Mouse (Mus musculus): Measurements from ENCODE around the gene Nkx2-9. TPM values are rescaled to one million over a fixed set of nuclear protein-coding genes. Genes with fewer than 3 reads are reported as not detected.
A peak's percentile ranks its signal among the peaks of the same experiment; 100 is the strongest.

Gene Nkx2-9
- total and polyA plus RNA-seq, 2 experiments: not detected

- WGBS: 3% methylated on average over 4 of the region's 4 CpGs
- no peaks in the 10 kb centered on the region for H3K36me3 ChIP-seq (ENCODE audit: control insufficient read depth, insufficient read depth, low read length)
Observed at GRCm38 (mm10) chr12:56591722-56592121, 21.4 kb downstream of the Nkx2-9 start.

GRCm38 (mm10) chr12:56587830-56588229 is 25.3 kb downstream of the Nkx2-9 start:
- Histone ChIP-seq H3K4me1 (ENCODE audit: control insufficient read depth, insufficient read depth, low read length) (no peaks in the 10 kb centered on the region), H3K27ac (replicated peaks; ENCODE audit: insufficient read depth, low read depth, low read length) (no peak overlapping the region), H3K9ac (ENCODE audit: low read depth, low read length) (no peak overlapping the region), H3K27me3 (ENCODE audit: control insufficient read depth, insufficient read depth, low read length) (peaks cover 2% of the 10 kb centered on the region; the same call in 1 of the 2 replicates), H3K79me2 (ENCODE audit: control insufficient read depth, insufficient read depth, low read length) (no peaks in the 10 kb centered on the region), H3K36me3 (ENCODE audit: control insufficient read depth, insufficient read depth, low read length) (no peaks in the 10 kb centered on the region), H3K4me3 (ENCODE audit: insufficient read depth, low read depth, low read length) (no peak overlapping the region)
- DNase-seq (ENCODE audit: extremely low read depth, low read depth, low spot score): peak; percentile 26
- 31% methylated on average over 6 of the region's 6 CpGs for WGBS
- TF ChIP-seq CTCF (IDR thresholded peaks at IDR 0.05; ENCODE audit: low read depth, low read length) (0 out of 2 replicates have a peak, but pooled peaks have one; percentile 8), POLR2A (IDR thresholded peaks at IDR 0.05; ENCODE audit: extremely low read depth, insufficient read depth, low read length) (no peak)

More at GRCm38 (mm10) chr12:56591722-56592121, 21.4 kb downstream of the Nkx2-9 start:
- Histone ChIP-seq H3K27ac (replicated peaks; ENCODE audit: insufficient read depth, low read depth, low read length) (no peak overlapping the region), H3K4me1 (ENCODE audit: control insufficient read depth, insufficient read depth, low read length) (no peaks in the 10 kb centered on the region), H3K27me3 (ENCODE audit: control insufficient read depth, insufficient read depth, low read length) (peaks cover 2% of the 10 kb centered on the region; the same call in 1 of the 2 replicates), H3K4me3 (ENCODE audit: insufficient read depth, low read depth, low read length) (no peak overlapping the region), H3K79me2 (ENCODE audit: control insufficient read depth, insufficient read depth, low read length) (no peaks in the 10 kb centered on the region), H3K9ac (ENCODE audit: low read depth, low read length) (no peak overlapping the region)
- TF ChIP-seq POLR2A (IDR thresholded peaks at IDR 0.05; ENCODE audit: extremely low read depth, insufficient read depth, low read length) (no peak), CTCF (IDR thresholded peaks at IDR 0.05; ENCODE audit: low read depth, low read length) (peak; percentile 54; the same call in 1 of the 2 replicates)
- peak; percentile 2 for DNase-seq (ENCODE audit: extremely low read depth, low read depth, low spot score)

Other genes starting within 250 kb of the Nkx2-9 start
- gene Nkx2-1, start 76.4 kb downstream of the Nkx2-9 start, total RNA-seq (2014; rRNA removed): not detected in 2 replicates
- 0.04 TPM in 1 of 2 replicates, not detected in the other for gene Nkx2-1, start 76.4 kb downstream of the Nkx2-9 start, polyA plus RNA-seq (2012; rRNA removed)
- not detected in 2 replicates for gene Pax9, start 78.5 kb upstream of the Nkx2-9 start, total RNA-seq (2014; rRNA removed)
- not detected in 2 replicates for gene Pax9, start 78.5 kb upstream of the Nkx2-9 start, polyA plus RNA-seq (2012; rRNA removed)

Measured in liver, adult 2 months (tissue).